Mouse (Mus musculus) c-Kit-positive CD71-positive TER-119-positive erythroid progenitor cells, embryonic 14.5 days (primary cell): Measurements from ENCODE around the gene Eif4g2.

Source experiments
- DNase-seq: peaks from one replicate; pipeline ENCODE4 v3.0.0-alpha.2; 2013; ENCODE audit warnings: low spot score

Gene Eif4g2

GRCm38 (mm10) chr7:111082822-111083732 lies at the start of gene Eif4g2:
Eif4g2 (minus strand) TSS chr7:111083030.
- DNase-seq = peak; percentile 97

GRCm38 (mm10) chr7:111132596-111132995 lies 49.8 kb upstream of the Eif4g2 start:
- no peak for DNase-seq

GRCm38 (mm10) chr7:111126636-111127395 lies 44.0 kb upstream of the Eif4g2 start:
- DNase-seq = no peak

- no peak for DNase-seq
Measured at GRCm38 (mm10) chr7:111123761-111124546, 41.1 kb upstream of the Eif4g2 start.

- DNase-seq = peak; percentile 97
Measured at GRCm38 (mm10) chr7:111122531-111123130, 39.8 kb upstream of the Eif4g2 start.

GRCm38 (mm10) chr7:111122084-111122530 lies 39.3 kb upstream of the Eif4g2 start:
- no peak for DNase-seq

- no peak for DNase-seq
Measured at GRCm38 (mm10) chr7:111121522-111121921, 38.7 kb upstream of the Eif4g2 start.

GRCm38 (mm10) chr7:111109561-111109960 lies 26.7 kb upstream of the Eif4g2 start:
- no peak for DNase-seq

GRCm38 (mm10) chr7:111109161-111109560 lies 26.3 kb upstream of the Eif4g2 start:
- DNase-seq = no peak

- no peak for DNase-seq
Measured at GRCm38 (mm10) chr7:111098196-111098595, 15.4 kb upstream of the Eif4g2 start.

GRCm38 (mm10) chr7:111095169-111095568 lies 12.3 kb upstream of the Eif4g2 start:
- no peak for DNase-seq

- DNase-seq = peak; percentile 67
Measured at GRCm38 (mm10) chr7:111085153-111085552, 2.3 kb upstream of the Eif4g2 start.

- DNase-seq = no peak
Measured at GRCm38 (mm10) chr7:111084443-111084842, 1.6 kb upstream of the Eif4g2 start.

GRCm38 (mm10) chr7:111083733-111084120 lies 897 bp upstream of the Eif4g2 start:
- no peak for DNase-seq

- DNase-seq = peak; percentile 83
Measured at GRCm38 (mm10) chr7:111082043-111082821, 598 bp downstream of the Eif4g2 start.

GRCm38 (mm10) chr7:111080876-111081275 lies 2.0 kb downstream of the Eif4g2 start:
- DNase-seq = no peak

GRCm38 (mm10) chr7:111080026-111080425 lies 2.8 kb downstream of the Eif4g2 start:
- no peak for DNase-seq

GRCm38 (mm10) chr7:111078271-111078670 lies 4.6 kb downstream of the Eif4g2 start:
- no peak for DNase-seq

- DNase-seq = no peak
Measured at GRCm38 (mm10) chr7:111075288-111075687, 7.5 kb downstream of the Eif4g2 start.

- no peak for DNase-seq
Measured at GRCm38 (mm10) chr7:111072410-111072809, 10.4 kb downstream of the Eif4g2 start.

- no peak for DNase-seq
Measured at GRCm38 (mm10) chr7:111070167-111070496, 12.7 kb downstream of the Eif4g2 start.
